Mouse (Mus musculus) forebrain, embryonic 15.5 days (tissue): ENCODE measurements around the gene Amn. TPM values are rescaled to one million over a fixed set of nuclear protein-coding genes. Genes with fewer than 3 reads are reported as not detected.

Experiments
- ATAC-seq: fragments of 200-750 bp; cut with Nextera tagmentation; replicated peaks from 2 replicates; pipeline ENCODE4 v1.8.0; 2017; ENCODE audit warnings: mild to moderate bottlenecking, moderate TSS enrichment, moderate library complexity
- H3K27ac ChIP-seq: fragments of 300-500 bp; sonication (generic); replicated peaks from 2 replicates; pipeline ENCODE4 v1.5.1; 2015; ENCODE audit warnings: mild to moderate bottlenecking, inconsistent platforms
- H3K27me3 ChIP-seq: fragments of 300-500 bp; sonication (generic); 2 replicates; pipeline ENCODE4 v1.6.1; 2015; ENCODE audit warnings: inconsistent platforms
- H3K36me3 ChIP-seq: fragments of 300-500 bp; sonication (generic); 2 replicates; pipeline ENCODE4 v1.6.1; 2015; ENCODE audit warnings: mild to moderate bottlenecking, inconsistent platforms
- H3K4me1 ChIP-seq: fragments of 300-500 bp; sonication (generic); 2 replicates; pipeline ENCODE4 v1.6.1; 2015; ENCODE audit warnings: inconsistent platforms
- H3K4me2 ChIP-seq: fragments of 300-500 bp; sonication (generic); replicated peaks from 2 replicates; pipeline ENCODE4 v1.6.1; 2015; ENCODE audit warnings: mild to moderate bottlenecking, inconsistent platforms
- H3K4me3 ChIP-seq: fragments of 300-500 bp; sonication (generic); 2 replicates; pipeline ENCODE4 v1.5.1; 2015; ENCODE audit warnings: mild to moderate bottlenecking, inconsistent platforms
- H3K9ac ChIP-seq: fragments of 300-500 bp; sonication (generic); replicated peaks from 2 replicates; pipeline ENCODE4 v1.6.1; 2015; ENCODE audit warnings: mild to moderate bottlenecking, inconsistent platforms
- H3K9me3 ChIP-seq: fragments of 300-500 bp; sonication (generic); 2 replicates; pipeline ENCODE4 v1.6.1; 2016; ENCODE audit warnings: inconsistent platforms
- WGBS: fragments of 180-500 bp; shearing (Covaris S2); methylation state at CpG from one replicate; pipeline ENCODE4 v1.1.7; 2015; ENCODE audit warnings: mixed read lengths; 5-methylcytosine and 5-hydroxymethylcytosine counted together
- polyA plus RNA-seq: library from polyadenylated mRNA; unstranded; fragments of >200 nt; fragmentation: Nextera tagmentation; extraction: Ambion mirVana; gene quantifications from 2 replicates; pipeline ENCODE4 v1.2.1, GENCODE M21; 2015

The Amn gene
- polyA plus RNA-seq, 1 experiment from 2014 or later: 5.0 TPM

DNA sequence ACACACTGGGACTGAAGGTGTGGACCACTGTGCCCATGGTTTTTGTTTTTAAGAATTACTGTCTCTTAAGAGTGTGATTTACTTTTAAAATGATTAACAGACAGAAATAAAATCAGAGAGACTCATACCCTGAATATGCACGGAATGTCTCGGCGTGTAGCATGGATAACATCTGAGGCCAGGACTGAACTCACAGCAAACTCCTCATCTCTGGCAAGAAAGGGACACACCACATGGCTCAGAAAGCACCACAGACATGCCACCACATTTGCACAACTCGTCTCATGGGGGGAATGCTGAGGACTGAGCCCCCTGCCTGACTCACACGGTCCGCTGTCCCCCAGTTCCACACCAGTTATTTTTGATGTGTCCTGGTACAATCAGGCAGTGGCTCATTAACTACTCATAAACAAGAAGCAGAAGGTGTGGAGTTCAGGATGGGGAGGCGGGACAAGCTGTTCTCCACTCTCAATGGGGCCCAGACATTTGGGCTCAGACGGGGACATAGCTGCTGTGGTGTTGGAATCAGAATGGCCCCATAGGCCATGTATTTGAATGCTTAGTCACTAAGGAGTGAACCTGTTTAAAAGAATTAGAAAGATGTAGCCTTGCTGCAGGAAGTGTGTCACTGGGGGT lies 32.9 kb downstream of the Amn start:
- 94% methylated on average over 8 of the region's 8 CpGs for WGBS
- H3K9ac ChIP-seq: no peak overlapping the region
- no peak overlapping the region for H3K4me3 ChIP-seq
- ATAC-seq: no peak
- H3K4me2 ChIP-seq: no peak overlapping the region
- H3K36me3 ChIP-seq: peaks cover 87% of the 10 kb centered on the region
- H3K27me3 ChIP-seq: no peaks in the 10 kb centered on the region
- no peak overlapping the region for H3K27ac ChIP-seq
- H3K4me1 ChIP-seq: no peaks in the 10 kb centered on the region
- no peaks in the 10 kb centered on the region for H3K9me3 ChIP-seq

DNA sequence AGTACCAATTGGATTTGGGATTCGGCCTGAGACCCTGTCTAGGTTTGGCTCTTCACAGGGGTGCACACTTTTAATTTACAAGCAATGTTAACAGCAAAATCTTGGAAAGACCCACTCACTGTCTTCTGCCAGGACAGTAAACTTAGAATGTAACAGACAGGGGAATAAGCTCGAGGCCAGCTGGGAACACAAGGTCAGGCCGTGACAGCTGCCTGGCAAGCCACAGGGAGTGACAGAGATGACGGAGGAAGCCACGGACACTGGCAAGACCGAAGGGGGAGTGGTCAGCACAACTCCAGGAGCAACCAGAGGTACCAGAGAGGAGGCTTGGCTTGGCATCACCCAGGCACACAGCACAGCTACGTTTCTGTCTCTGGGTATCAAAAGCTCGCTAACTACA lies 35.9 kb downstream of the Amn start:
- no peaks in the 10 kb centered on the region for H3K4me1 ChIP-seq
- H3K27me3 ChIP-seq: no peaks in the 10 kb centered on the region
- ATAC-seq: no peak
- H3K9ac ChIP-seq: no peak overlapping the region
- WGBS: 90% methylated on average over 8 of the region's 8 CpGs
- H3K9me3 ChIP-seq: no peaks in the 10 kb centered on the region
- peaks cover 91% of the 10 kb centered on the region for H3K36me3 ChIP-seq
- H3K4me2 ChIP-seq: no peak overlapping the region
- H3K27ac ChIP-seq: no peak overlapping the region
- H3K4me3 ChIP-seq: no peak overlapping the region

DNA sequence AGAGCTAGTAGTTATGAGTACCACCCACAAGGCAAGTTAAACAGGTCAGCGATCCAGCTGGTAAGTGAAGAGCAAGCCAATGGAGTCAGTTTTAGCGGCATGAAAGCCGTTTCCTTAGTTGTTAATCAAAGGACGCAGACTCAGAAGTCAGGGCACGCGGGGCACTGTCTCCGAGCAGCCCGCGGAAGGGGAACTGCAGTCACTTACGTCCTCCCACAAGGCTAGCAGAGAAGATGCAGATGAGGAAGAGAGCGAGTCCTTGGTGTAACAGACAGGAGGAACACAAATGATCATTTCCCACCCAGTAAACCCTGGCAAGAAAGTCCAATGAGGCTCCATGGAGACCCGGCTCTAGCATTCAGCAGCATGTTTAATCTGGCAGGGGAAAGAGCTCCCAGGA lies 38.4 kb downstream of the Amn start:
- Histone ChIP-seq H3K9ac (no peak overlapping the region), H3K27me3 (no peaks in the 10 kb centered on the region), H3K9me3 (no peaks in the 10 kb centered on the region), H3K4me3 (no peak overlapping the region), H3K27ac (no peak overlapping the region), H3K4me2 (no peak overlapping the region), H3K36me3 (peaks cover 93% of the 10 kb centered on the region), H3K4me1 (no peaks in the 10 kb centered on the region)
- ATAC-seq: no peak
- 85% methylated on average over 12 of the region's 12 CpGs for WGBS

DNA sequence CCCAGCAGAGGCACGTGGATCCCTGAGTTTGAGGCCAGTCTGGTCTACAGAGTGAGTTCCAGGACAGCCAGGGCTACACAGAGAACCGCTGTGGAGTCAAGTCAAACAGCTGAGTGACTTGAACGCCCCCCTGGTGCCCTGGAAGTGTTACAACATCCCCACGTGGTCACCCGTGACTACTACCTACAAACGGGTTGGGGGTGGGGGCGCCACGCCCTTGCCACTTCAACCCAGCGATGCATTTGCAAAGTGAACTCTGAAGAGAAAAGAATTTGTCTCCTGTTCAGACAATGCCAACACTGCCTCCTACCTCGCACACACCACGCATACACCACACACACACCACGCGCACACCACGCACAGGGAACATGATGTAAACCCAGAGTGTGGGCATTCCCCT lies 39.0 kb downstream of the Amn start:
- no peak overlapping the region for H3K4me2 ChIP-seq
- H3K36me3 ChIP-seq: peaks cover 93% of the 10 kb centered on the region
- no peaks in the 10 kb centered on the region for H3K9me3 ChIP-seq
- ATAC-seq: no peak
- H3K4me1 ChIP-seq: no peaks in the 10 kb centered on the region
- H3K27ac ChIP-seq: no peak overlapping the region
- H3K27me3 ChIP-seq: no peaks in the 10 kb centered on the region
- no peak overlapping the region for H3K4me3 ChIP-seq
- 88% methylated on average over 14 of the region's 14 CpGs for WGBS
- H3K9ac ChIP-seq: no peak overlapping the region

DNA sequence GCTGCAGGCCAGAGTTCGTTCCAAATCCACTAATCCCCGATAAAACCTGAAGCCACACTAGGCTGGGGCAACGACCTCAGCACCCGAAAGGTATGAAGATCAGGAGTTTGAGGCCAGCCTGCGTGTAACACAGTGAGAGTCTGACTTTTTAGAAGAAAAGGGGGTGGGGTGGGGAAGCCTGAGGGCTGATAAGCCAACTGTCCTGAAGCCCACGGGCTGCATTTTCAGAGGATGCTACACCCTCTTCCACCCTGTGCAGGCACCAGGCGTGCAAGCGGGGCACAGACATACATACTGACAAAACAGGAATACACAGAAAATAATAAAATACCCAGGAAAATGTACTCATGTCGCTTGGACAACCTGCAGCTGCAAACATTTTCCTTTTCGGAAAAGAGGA lies 40.9 kb downstream of the Amn start:
- no peaks in the 10 kb centered on the region for H3K27me3 ChIP-seq

DNA sequence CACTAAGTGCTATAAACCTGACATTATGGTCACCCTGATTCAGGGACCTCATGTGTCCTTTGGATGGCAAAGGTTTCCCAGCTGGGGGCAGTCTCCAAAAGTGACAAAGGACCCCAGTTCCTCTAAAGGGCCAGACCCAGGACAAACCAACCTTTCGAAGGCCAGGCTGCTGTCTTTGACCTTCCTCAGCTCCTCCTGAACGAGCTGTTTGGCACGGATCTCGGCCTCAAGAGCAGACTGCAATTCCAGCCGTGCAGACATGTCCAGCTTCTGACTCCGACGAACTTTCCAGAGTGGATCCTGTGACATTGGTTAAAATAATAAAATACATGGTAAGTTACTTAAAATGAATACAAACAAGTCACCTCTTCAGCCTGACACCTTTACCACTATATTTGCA lies 43.4 kb downstream of the Amn start:
- Histone ChIP-seq H3K4me2 (no peak overlapping the region), H3K36me3 (peaks cover 95% of the 10 kb centered on the region), H3K9me3 (no peaks in the 10 kb centered on the region), H3K27ac (no peak overlapping the region), H3K9ac (no peak overlapping the region), H3K27me3 (no peaks in the 10 kb centered on the region), H3K4me3 (no peak overlapping the region), H3K4me1 (no peaks in the 10 kb centered on the region)
- 97% methylated on average over 7 of the region's 7 CpGs for WGBS
- ATAC-seq: no peak

More for the DNA sequence above, 40.9 kb downstream of the Amn start:
- H3K27ac ChIP-seq: no peak overlapping the region
- 97% methylated on average over 10 of the region's 10 CpGs for whole genome bisulfite sequencing
- ATAC-seq: no peak
- H3K4me1 ChIP-seq: no peaks in the 10 kb centered on the region
- H3K4me2 ChIP-seq: no peak overlapping the region
- H3K36me3 ChIP-seq: peaks cover 93% of the 10 kb centered on the region
- no peak overlapping the region for H3K4me3 ChIP-seq
- no peak overlapping the region for H3K9ac ChIP-seq
- H3K9me3 ChIP-seq: no peaks in the 10 kb centered on the region

DNA sequence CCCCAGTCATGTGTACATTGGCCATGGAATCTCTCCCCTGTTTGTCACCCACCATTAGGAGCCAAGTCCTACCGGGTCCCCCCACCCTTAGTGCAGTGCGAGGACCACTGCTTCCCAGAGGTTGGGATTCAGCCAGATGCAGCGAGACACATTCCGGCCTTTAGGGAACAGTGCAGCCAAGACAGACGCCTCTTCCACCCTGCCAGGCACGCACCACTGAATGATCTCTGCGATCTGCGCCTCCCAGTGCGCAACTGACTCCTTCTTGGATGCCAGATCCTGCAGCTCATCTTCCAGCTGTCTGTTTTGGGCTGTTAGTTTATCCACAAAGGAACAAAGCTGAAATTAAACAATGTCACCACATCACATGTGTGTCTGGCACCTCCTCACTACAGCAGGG lies 46.8 kb downstream of the Amn start:
- Histone ChIP-seq H3K4me3 (no peak overlapping the region), H3K27ac (no peak overlapping the region), H3K4me2 (no peak overlapping the region), H3K36me3 (peaks cover 97% of the 10 kb centered on the region), H3K4me1 (no peaks in the 10 kb centered on the region; the same call in 1 of the 2 replicates), H3K27me3 (no peaks in the 10 kb centered on the region), H3K9ac (no peak overlapping the region), H3K9me3 (no peaks in the 10 kb centered on the region)
- 96% methylated on average over 9 of the region's 9 CpGs for WGBS
- no peak for ATAC-seq

DNA sequence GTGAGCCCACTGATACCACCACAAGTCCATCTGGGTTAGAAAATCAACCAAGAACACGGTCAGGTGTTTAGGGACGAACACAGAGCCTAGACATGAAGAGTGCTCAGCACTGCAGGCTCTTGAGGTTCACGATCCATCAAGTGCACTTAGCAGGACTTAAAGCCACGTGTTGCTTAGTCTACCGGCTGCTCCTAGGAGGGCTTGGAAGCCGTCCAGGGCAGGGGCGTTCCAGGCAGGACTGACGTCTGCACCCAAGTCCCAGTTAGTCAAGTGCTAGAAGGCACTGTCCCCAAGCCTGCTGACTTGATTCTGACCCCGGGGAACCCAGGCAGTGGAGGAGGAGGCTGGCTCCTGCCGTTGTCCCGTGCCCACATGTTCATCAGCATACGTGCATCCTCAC lies 49.7 kb downstream of the Amn start:
- Histone ChIP-seq H3K36me3 (peaks cover 99% of the 10 kb centered on the region), H3K27me3 (no peaks in the 10 kb centered on the region), H3K4me2 (no peak overlapping the region), H3K4me3 (no peak overlapping the region), H3K9ac (no peak overlapping the region), H3K9me3 (no peaks in the 10 kb centered on the region), H3K27ac (no peak overlapping the region), H3K4me1 (no peaks in the 10 kb centered on the region; the same call in 1 of the 2 replicates)
- WGBS: 79% methylated on average over 12 of the region's 12 CpGs
- ATAC-seq: no peak

DNA sequence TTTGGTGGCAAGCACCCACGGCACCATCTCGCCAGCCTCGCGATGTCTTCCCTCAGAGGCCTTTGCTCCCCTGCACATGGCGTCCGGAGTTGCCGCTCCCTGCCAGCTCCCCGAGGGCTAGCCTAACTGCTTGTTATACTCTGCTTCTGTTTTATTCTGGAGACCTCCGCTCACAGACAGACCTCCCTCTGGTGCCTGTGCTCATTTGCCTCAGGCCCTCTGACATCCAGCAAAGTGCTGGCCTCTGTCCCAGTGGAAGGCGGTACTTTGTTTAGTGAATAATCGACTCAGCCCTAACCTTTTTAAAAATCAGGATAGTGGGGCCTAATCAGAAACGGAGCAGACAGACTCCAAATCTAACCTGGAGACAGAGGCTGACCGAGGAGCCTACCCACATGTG lies 50.9 kb downstream of the Amn start:
- H3K27ac ChIP-seq: no peak overlapping the region

DNA sequence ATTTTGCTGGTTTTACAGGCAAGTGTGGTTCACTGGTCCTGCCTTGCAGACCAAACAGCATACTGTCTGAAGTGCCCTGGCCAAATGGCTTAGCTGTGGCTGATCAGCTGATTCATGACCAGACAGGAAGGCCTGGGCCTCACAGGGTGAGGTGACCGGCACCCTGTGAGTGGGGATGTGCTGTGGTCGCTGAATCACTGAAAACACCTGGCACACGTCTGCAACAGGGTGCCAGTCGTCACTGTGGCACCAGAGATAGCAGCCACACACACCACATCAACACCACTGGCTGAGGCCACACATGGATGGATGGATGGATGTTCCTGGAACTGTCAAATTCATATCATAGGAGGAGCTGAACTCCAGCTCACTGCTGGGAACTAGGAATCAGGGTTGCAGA lies 52.5 kb downstream of the Amn start:
- Histone ChIP-seq H3K9ac (no peak overlapping the region), H3K4me1 (no peaks in the 10 kb centered on the region; the same call in 1 of the 2 replicates), H3K9me3 (no peaks in the 10 kb centered on the region), H3K27me3 (no peaks in the 10 kb centered on the region), H3K4me2 (no peak overlapping the region), H3K4me3 (no peak overlapping the region), H3K36me3 (peaks cover 92% of the 10 kb centered on the region), H3K27ac (no peak overlapping the region)
- 90% methylated on average over 4 of the region's 4 CpGs for WGBS
- ATAC-seq: no peak

More for the DNA sequence above, 50.9 kb downstream of the Amn start:
- H3K9me3 ChIP-seq: no peaks in the 10 kb centered on the region
- H3K4me1 ChIP-seq: no peaks in the 10 kb centered on the region; the same call in 1 of the 2 replicates
- peaks cover 91% of the 10 kb centered on the region for H3K36me3 ChIP-seq
- H3K4me2 ChIP-seq: no peak overlapping the region
- no peak overlapping the region for H3K9ac ChIP-seq
- 53% methylated on average over 13 of the region's 13 CpGs for whole genome bisulfite sequencing
- H3K27me3 ChIP-seq: no peaks in the 10 kb centered on the region
- no peak overlapping the region for H3K4me3 ChIP-seq
- ATAC-seq: no peak; the same call in 1 of the 2 replicates

DNA sequence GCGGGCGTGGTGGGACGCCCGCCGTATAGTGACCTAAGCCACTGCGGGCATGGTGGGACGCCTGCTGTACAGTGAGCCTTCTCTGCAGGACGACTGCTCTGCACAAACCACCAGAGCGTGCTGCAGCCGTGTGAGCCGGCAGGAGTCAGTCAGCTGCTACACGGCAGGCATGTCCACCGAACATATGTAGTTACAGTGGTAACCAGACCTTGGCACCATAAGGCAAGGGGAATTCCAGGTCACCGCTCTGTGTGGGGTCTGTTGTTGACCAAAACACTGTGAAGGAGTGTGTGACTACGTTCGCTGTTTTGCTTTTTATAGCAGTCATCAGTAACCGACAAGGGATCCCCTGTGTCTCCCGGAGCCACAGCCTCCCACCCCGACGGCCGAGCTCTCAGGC lies 53.6 kb downstream of the Amn start:
- no peak for ATAC-seq
- peaks cover 87% of the 10 kb centered on the region for H3K36me3 ChIP-seq
- no peak overlapping the region for H3K9ac ChIP-seq
- no peaks in the 10 kb centered on the region; the same call in 1 of the 2 replicates for H3K4me1 ChIP-seq
- H3K27me3 ChIP-seq: no peaks in the 10 kb centered on the region
- no peak overlapping the region for H3K4me3 ChIP-seq
- H3K9me3 ChIP-seq: no peaks in the 10 kb centered on the region
- H3K27ac ChIP-seq: no peak overlapping the region
- H3K4me2 ChIP-seq: no peak overlapping the region
- WGBS: 95% methylated on average over 21 of the region's 21 CpGs

DNA sequence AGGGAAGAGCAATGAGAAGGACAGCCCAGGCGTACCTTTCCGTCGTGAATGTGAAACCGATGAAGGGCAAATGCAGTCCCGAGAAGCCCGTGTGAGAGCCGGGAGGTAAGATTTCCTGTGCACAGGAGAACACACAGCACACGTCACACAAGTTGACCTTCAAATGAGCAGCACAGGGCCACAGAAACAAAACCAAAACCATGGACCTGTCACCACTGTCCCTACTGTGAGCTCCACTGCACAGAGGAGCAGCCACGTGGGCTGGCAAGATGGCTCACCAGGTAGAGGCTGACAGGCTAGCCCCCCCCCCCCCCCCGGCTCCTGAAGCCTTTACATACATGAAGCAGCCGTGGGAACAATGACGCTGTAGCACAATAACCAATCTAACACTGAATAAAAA lies 54.1 kb downstream of the Amn start:
- no peak for ATAC-seq
- no peak overlapping the region for H3K4me3 ChIP-seq

More for the DNA sequence above, 54.1 kb downstream of the Amn start:
- 93% methylated on average over 12 of the region's 12 CpGs for WGBS
- no peaks in the 10 kb centered on the region; the same call in 1 of the 2 replicates for H3K4me1 ChIP-seq
- no peak overlapping the region for H3K4me2 ChIP-seq
- H3K27me3 ChIP-seq: no peaks in the 10 kb centered on the region
- no peaks in the 10 kb centered on the region for H3K9me3 ChIP-seq
- H3K9ac ChIP-seq: no peak overlapping the region
- peaks cover 83% of the 10 kb centered on the region for H3K36me3 ChIP-seq
- H3K27ac ChIP-seq: no peak overlapping the region
